ENCODE assay signal across 26 mouse cellular contexts in genomic region chr8:119821691-119822090, GRCm38 (mm10).
"Had no signal": no experiment of that assay in that cellular context is flagged by ENCODE, and none has a peak within 500 bp of the region (broad histone marks: within the 10 kb centered on the region; RNA-seq: fewer than 3 reads in every experiment).

No protein-coding gene starts in this region.

- H3K27me3 ChIP-seq: heart, embryonic 12.5 days; hindbrain, embryonic 12.5 days; intestine, embryonic 15.5 days; limb, embryonic 12.5 days; liver, embryonic 13.5 days; liver, embryonic 15.5 days had no signal

- H3K27ac ChIP-seq: gastrocnemius, adult 2 months; heart, embryonic 10.5 days; hindbrain, embryonic 10.5 days; hindbrain, embryonic 12.5 days; hindbrain, embryonic 14.5 days; intestine, embryonic 15.5 days; kidney, postnatal 0 days; layer of hippocampus, adult 2 months; left cerebral cortex, adult 2 months; limb, embryonic 10.5 days; limb, embryonic 12.5 days; liver, embryonic 13.5 days; liver, embryonic 15.5 days had no signal

- DNase-seq: gastrocnemius, adult 2 months; gastrocnemius, postnatal 10 days; gastrocnemius, postnatal 25 days; heart, adult 18-20 months; heart, postnatal 10 days; heart, postnatal 4 days; liver; liver, embryonic 13.5 days; liver, postnatal 0 days had no signal

- ATAC-seq: forebrain, embryonic 16.5 days; hindbrain, embryonic 16.5 days; inflammation-experienced regulatory T-cells, adult 6 months; intestine, embryonic 15.5 days; intestine, postnatal 0 days; liver, postnatal 0 days had no signal

- H3K4me2 ChIP-seq: heart, embryonic 12.5 days; hindbrain, embryonic 12.5 days; hindbrain, embryonic 14.5 days; intestine, embryonic 15.5 days; limb, embryonic 12.5 days; liver, embryonic 11.5 days; liver, embryonic 13.5 days; liver, embryonic 15.5 days had no signal

- H3K4me3 ChIP-seq: gastrocnemius, adult 2 months; heart, embryonic 10.5 days; heart, embryonic 12.5 days; hindbrain, embryonic 10.5 days; hindbrain, embryonic 12.5 days; intestine, embryonic 15.5 days; layer of hippocampus, adult 2 months; left cerebral cortex, adult 2 months; limb, embryonic 10.5 days; limb, embryonic 12.5 days; liver, embryonic 13.5 days; liver, embryonic 15.5 days had no signal

- H3K9me3 ChIP-seq: heart, embryonic 10.5 days; heart, embryonic 12.5 days; hindbrain, embryonic 10.5 days; hindbrain, embryonic 12.5 days; intestine, embryonic 15.5 days; limb, embryonic 10.5 days; limb, embryonic 12.5 days; liver, embryonic 13.5 days; liver, embryonic 15.5 days had no signal

- H3K9ac ChIP-seq: heart, embryonic 12.5 days; hindbrain, embryonic 12.5 days; hindbrain, embryonic 14.5 days; intestine, embryonic 15.5 days; limb, embryonic 12.5 days; liver, embryonic 13.5 days; liver, embryonic 15.5 days; liver, postnatal 0 days had no signal
